Mouse (Mus musculus): ENCODE data around the gene Synpo2l. TPM values are rescaled to one million over a fixed set of nuclear protein-coding genes. Genes with fewer than 3 reads are reported as not detected.
A peak's percentile ranks its signal among the peaks of the same experiment; 100 is the strongest.

The Synpo2l gene
- polyA plus RNA-seq, 1 experiment from 2014 or later, result 0.32 TPM

DNA sequence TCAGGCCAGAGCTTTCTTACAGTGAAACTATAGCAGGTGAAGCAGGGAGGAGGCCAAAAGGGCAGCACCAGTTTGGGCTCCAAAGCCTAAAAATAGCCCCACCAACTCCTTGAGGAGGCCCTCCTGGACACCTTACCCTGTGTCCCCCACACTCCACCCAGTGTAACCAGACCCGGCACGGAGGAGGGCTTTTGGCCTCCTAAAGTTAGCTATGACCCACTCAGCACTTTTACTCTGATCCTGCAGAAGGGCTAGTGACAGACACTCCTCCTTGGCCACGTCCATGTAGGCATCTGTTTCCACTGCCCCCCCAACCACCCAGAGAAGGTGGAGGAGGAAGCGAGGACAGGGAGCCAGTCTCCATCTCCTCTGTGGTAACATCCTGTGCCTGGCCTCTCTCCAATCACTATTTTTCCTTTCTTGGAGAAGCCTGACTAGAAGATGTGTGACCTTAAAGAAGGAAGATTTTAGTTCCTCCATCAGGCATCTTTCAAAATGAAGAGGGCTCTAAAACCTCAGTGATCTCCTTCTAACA lies 16.4 kb downstream of the Synpo2l start:
- WGBS, result 44% methylated on average over 4 of the region's 4 CpGs
- TF ChIP-seq CTCF (IDR thresholded peaks at IDR 0.05; ENCODE audit: low read depth), result no peak
- H3K4me2 ChIP-seq (ENCODE audit: low read length), result no peak overlapping the region
- no peak for ATAC-seq (replicated peaks; ENCODE audit: low FRiP score, low read depth)
- no peaks in the 10 kb centered on the region for H3K9me3 ChIP-seq (replicated peaks; ENCODE audit: low read length)
- no peak overlapping the region for H3K27ac ChIP-seq
- no peaks in the 10 kb centered on the region; the same call in 1 of the 2 replicates for H3K4me1 ChIP-seq (replicated peaks; ENCODE audit: insufficient read depth, low read length)
- no peak for DNase-seq (ENCODE audit: low spot score)
- H3K9ac ChIP-seq (ENCODE audit: low read depth, low read length), result no peak overlapping the region
- no peaks in the 10 kb centered on the region for H3K27me3 ChIP-seq (ENCODE audit: insufficient read depth, low read length)
- no peak overlapping the region for H3K4me3 ChIP-seq (replicated peaks; ENCODE audit: low read depth, low read length)
- H3K36me3 ChIP-seq (ENCODE audit: insufficient read depth, low read length), result no peaks in the 10 kb centered on the region

DNA sequence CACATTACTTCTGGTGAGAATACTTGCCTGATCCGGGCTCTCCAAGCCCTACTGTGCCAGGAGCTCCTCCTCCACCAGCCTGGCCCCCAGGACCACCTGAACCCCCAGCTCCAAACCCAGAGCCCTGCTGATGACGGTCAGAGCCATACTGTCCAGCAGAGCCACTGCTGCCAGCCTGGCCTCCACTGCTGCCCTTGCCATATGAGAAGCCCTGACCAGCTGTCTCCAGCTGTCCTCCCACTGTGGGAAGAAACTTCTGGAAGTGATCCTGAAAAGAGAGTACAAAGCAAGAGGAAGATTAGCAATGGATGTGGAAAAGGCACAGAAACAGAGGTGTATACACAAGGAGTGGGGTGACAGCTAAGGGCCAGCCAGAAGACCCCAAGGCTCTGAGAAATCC lies 17.2 kb downstream of the Synpo2l start:
- ATAC-seq (replicated peaks; ENCODE audit: low FRiP score, low read depth), result no peak
- Histone ChIP-seq H3K36me3 (ENCODE audit: insufficient read depth, low read length) (no peaks in the 10 kb centered on the region), H3K27ac (no peak overlapping the region), H3K4me3 (replicated peaks; ENCODE audit: low read depth, low read length) (no peak overlapping the region), H3K9me3 (replicated peaks; ENCODE audit: low read length) (no peaks in the 10 kb centered on the region), H3K27me3 (ENCODE audit: insufficient read depth, low read length) (no peaks in the 10 kb centered on the region), H3K4me2 (ENCODE audit: low read length) (no peak overlapping the region), H3K9ac (ENCODE audit: low read depth, low read length) (no peak overlapping the region), H3K4me1 (replicated peaks; ENCODE audit: insufficient read depth, low read length) (no peaks in the 10 kb centered on the region; the same call in 1 of the 2 replicates)
- no peak for TF ChIP-seq CTCF (IDR thresholded peaks at IDR 0.05; ENCODE audit: low read depth)
- 77% methylated on average over 2 of the region's 2 CpGs for WGBS
- DNase-seq (ENCODE audit: low spot score), result no peak

DNA sequence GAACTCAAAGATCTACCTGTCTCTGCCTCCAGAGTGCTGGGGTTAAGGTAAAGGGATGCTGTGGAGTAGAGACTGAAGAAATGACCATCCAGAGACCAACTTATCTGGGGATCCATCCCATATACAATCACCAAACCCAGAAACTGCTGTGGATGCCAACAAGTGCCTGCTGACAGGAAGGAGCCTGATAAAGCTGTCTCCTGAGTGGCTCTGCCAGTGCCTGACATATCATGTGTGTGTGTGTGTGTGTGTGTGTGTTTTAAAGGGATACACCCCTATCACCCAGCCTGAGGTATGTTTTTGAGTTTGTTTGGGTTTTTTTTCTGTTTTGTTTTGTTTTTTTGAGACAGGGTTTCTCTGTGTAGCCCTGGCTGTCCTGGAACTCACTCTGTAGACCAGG lies 21.8 kb downstream of the Synpo2l start:
- no peaks in the 10 kb centered on the region for H3K9me3 ChIP-seq (replicated peaks; ENCODE audit: low read length)
- no peak for TF ChIP-seq CTCF (IDR thresholded peaks at IDR 0.05; ENCODE audit: low read depth)
- no peak overlapping the region for H3K4me2 ChIP-seq (ENCODE audit: low read length)
- H3K4me3 ChIP-seq (replicated peaks; ENCODE audit: low read depth, low read length), result no peak overlapping the region
- no peaks in the 10 kb centered on the region for H3K36me3 ChIP-seq (ENCODE audit: insufficient read depth, low read length)
- H3K27me3 ChIP-seq (ENCODE audit: insufficient read depth, low read length), result no peaks in the 10 kb centered on the region
- ATAC-seq (replicated peaks; ENCODE audit: low FRiP score, low read depth), result no peak
- no peak overlapping the region for H3K9ac ChIP-seq (ENCODE audit: low read depth, low read length)
- H3K4me1 ChIP-seq (replicated peaks; ENCODE audit: insufficient read depth, low read length), result no peaks in the 10 kb centered on the region
- no peak overlapping the region for H3K27ac ChIP-seq
- no peak for DNase-seq (ENCODE audit: low spot score)

DNA sequence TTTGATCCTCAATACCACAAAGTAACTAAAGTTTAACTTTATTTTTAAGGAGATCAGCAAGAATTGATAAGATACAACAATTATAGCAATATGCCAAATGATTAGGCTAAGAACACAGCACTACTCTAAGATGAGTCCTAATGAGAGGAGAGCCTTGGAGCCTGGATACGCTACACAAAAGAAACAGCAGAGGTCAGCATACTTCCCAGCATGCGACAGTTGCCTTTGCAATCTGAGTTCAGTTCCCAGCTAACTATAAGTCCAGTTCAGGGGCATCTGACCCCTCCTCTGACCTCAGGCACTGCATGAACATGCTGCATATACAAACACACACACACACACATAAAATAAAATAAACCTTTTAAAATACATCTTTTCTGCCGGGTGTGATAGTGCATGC lies 22.6 kb downstream of the Synpo2l start:
- H3K36me3 ChIP-seq (ENCODE audit: insufficient read depth, low read length), result no peaks in the 10 kb centered on the region
- no peaks in the 10 kb centered on the region for H3K27me3 ChIP-seq (ENCODE audit: insufficient read depth, low read length)
- 39% methylated on average over 3 of the region's 3 CpGs for WGBS
- no peak for ATAC-seq (replicated peaks; ENCODE audit: low FRiP score, low read depth)
- H3K9me3 ChIP-seq (replicated peaks; ENCODE audit: low read length), result no peaks in the 10 kb centered on the region
- no peaks in the 10 kb centered on the region for H3K4me1 ChIP-seq (replicated peaks; ENCODE audit: insufficient read depth, low read length)
- no peak overlapping the region for H3K27ac ChIP-seq
- H3K4me3 ChIP-seq (replicated peaks; ENCODE audit: low read depth, low read length), result no peak overlapping the region
- no peak overlapping the region for H3K9ac ChIP-seq (ENCODE audit: low read depth, low read length)
- H3K4me2 ChIP-seq (ENCODE audit: low read length), result no peak overlapping the region
- peak; percentile 46 for TF ChIP-seq CTCF (IDR thresholded peaks at IDR 0.05; ENCODE audit: low read depth)
- peak; percentile 42 for DNase-seq (ENCODE audit: low spot score)

DNA sequence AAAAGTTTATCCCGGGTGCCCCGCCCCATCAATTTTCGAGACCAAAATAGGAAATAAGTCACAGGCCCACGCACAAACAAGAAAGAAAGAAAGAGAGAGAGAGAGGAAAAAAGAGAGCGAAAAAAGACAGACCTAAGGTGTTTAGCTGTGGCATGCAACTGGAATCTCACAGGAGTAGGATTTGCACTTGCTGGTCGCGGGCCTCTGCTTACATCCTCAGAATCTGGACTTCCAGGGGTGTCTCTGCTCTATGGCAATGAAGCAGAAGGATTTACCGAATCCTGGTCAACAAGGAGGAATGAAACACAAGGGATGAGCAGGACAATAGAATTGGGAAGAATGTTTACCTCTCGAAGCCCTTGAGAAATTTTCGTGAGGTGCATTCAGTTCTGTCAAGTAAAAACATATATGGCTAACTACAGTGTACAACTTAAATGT lies 26.7 kb downstream of the Synpo2l start:
- Histone ChIP-seq H3K9me3 (replicated peaks; ENCODE audit: low read length) (no peaks in the 10 kb centered on the region), H3K4me1 (replicated peaks; ENCODE audit: insufficient read depth, low read length) (no peaks in the 10 kb centered on the region), H3K27ac (peak overlapping the region; percentile 96), H3K4me2 (ENCODE audit: low read length) (peak overlapping the region; percentile 75), H3K36me3 (ENCODE audit: insufficient read depth, low read length) (no peaks in the 10 kb centered on the region), H3K27me3 (ENCODE audit: insufficient read depth, low read length) (no peaks in the 10 kb centered on the region), H3K4me3 (replicated peaks; ENCODE audit: low read depth, low read length) (peak overlapping the region; percentile 84), H3K9ac (ENCODE audit: low read depth, low read length) (peak overlapping the region; percentile 87)
- TF ChIP-seq CTCF (IDR thresholded peaks at IDR 0.05; ENCODE audit: low read depth), result no peak
- 15% methylated on average over 10 of the region's 10 CpGs for WGBS
- DNase-seq (ENCODE audit: low spot score) (peak; percentile 46), ATAC-seq (replicated peaks; ENCODE audit: low FRiP score, low read depth) (no peak)

DNA sequence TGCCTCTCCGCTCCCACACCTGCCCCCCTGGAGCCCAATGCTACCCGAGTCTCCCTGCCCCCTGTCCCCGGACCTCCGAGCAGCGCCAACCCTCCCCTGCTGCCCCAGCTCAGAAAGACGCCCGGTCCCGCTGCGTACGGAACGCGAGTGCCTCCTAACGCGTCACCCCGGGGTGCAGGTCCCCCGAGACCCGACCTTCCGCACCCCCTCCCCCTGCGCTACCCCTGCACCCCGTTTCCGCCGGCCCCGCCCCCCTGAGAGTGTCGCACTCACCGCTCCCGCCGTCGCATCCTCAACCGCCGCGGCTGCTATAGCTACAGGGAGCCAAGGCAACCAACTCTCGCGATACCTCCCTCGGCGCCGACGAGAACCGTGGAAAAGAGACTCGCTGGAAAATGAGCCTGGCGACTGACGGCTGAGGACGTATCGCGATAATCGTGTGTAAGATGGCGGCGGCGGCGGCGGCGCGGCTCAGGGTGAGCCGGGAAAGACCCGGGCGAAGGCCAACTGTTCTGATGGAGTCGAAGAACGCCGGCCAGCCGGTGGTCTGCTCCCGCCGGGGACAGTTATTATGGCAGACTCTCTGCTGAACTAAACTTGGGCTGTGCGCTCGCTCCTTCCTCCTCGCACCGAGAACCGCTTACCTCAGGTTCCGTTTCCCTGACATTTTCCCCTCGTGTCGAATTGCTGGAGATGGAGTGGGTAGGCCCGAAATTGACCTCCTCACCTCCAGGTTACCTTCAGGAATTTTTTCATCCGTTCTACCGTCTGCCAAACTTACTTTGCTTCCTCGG lies 27.3 kb downstream of the Synpo2l start, which contains the start of gene Usp54:
Usp54 (minus strand) TSS at position 420 of the 794 bp plus-strand sequence.
- Histone ChIP-seq H3K9me3 (replicated peaks; ENCODE audit: low read length) (no peaks in the 10 kb centered on the region), H3K4me2 (ENCODE audit: low read length) (peak within 1 kb of the TSS; percentile 75), H3K9ac (ENCODE audit: low read depth, low read length) (peak within 1 kb of the TSS; percentile 87), H3K27me3 (ENCODE audit: insufficient read depth, low read length) (no peaks in the 10 kb centered on the region), H3K4me3 (replicated peaks; ENCODE audit: low read depth, low read length) (peak within 1 kb of the TSS; percentile 84), H3K27ac (peak within 1 kb of the TSS; percentile 96), H3K36me3 (ENCODE audit: insufficient read depth, low read length) (no peaks in the 10 kb centered on the region), H3K4me1 (replicated peaks; ENCODE audit: insufficient read depth, low read length) (no peaks in the 10 kb centered on the region)
- ATAC-seq (replicated peaks; ENCODE audit: low FRiP score, low read depth) (peak; percentile 94), DNase-seq (ENCODE audit: low spot score) (peak; percentile 99)
- 0 out of 2 replicates have a peak, but pooled peaks have one; percentile 5 for TF ChIP-seq CTCF (IDR thresholded peaks at IDR 0.05; ENCODE audit: low read depth)
- WGBS, result under 1% methylated on average over 73 of the region's 73 CpGs
